Mouse (Mus musculus) cerebellum, adult 11 months (tissue): ENCODE measurements around the gene Cyp2a22.
"Not testable (repeated sequence)": the region's sequence is repeated elsewhere in the genome, so short reads cannot be mapped to it uniquely, and the experiment has no call there.

Source experiments
- DNase-seq: peaks from one replicate; pipeline ENCODE4 v3.0.0; 2022

Cyp2a22 gene

GRCm38 (mm10) chr7:26939262-26939661 lies at the start of gene Cyp2a22:
TSS of gene Cyp2a22 (minus strand) at chr7:26939384.
- no peak for DNase-seq

GRCm38 (mm10) chr7:26983151-26983550 lies 44.0 kb upstream of the Cyp2a22 start:
- not testable (repeated sequence) for DNase-seq

GRCm38 (mm10) chr7:26982551-26982950 lies 43.4 kb upstream of the Cyp2a22 start:
- DNase-seq, result no peak

- not testable (repeated sequence) for DNase-seq
These were observed 42.8 kb upstream of the Cyp2a22 start for GRCm38 (mm10) chr7:26981937-26982336.

- DNase-seq, result not testable (repeated sequence)
These were observed 42.3 kb upstream of the Cyp2a22 start for GRCm38 (mm10) chr7:26981464-26981863.

GRCm38 (mm10) chr7:26962371-26962770 lies 23.2 kb upstream of the Cyp2a22 start:
- DNase-seq, result not testable (repeated sequence)

GRCm38 (mm10) chr7:26953306-26953705 lies 14.1 kb upstream of the Cyp2a22 start:
- DNase-seq, result not testable (repeated sequence)

GRCm38 (mm10) chr7:26952671-26953070 lies 13.5 kb upstream of the Cyp2a22 start:
- not testable (repeated sequence) for DNase-seq

- DNase-seq, result not testable (repeated sequence)
These were observed 2.2 kb upstream of the Cyp2a22 start for GRCm38 (mm10) chr7:26941320-26941925.

GRCm38 (mm10) chr7:26917114-26917513 lies 22.1 kb downstream of the Cyp2a22 start:
- DNase-seq, result not testable (repeated sequence)
